Comparison of ENCODE assay signal across 15 mouse cellular contexts in the genomic region with DNA sequence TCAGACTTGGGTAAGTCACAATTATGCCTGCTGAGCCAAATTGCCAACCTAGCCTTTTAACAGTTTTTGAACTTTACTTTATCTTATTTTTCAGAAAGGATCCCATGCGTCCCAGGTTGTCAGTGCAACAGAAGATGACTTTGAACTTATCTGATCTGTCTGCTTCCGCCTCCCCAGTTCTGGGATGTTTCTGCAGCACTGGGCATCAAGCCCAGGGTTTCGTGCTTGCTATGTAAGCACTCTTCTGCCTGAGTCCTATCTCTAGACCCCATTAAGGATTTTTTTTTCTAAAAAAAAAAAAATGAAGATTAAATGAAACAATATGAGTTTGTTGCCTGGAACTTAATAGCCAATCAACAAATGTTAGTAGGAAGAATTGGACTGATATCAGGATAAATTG.
"Had no signal": no experiment of that assay in that cellular context is flagged by ENCODE, and none has a peak within 500 bp of the region (broad histone marks: within the 10 kb centered on the region; RNA-seq: fewer than 3 reads in every experiment).

No protein-coding gene starts in this region.

- H3K36me3 ChIP-seq: kidney, embryonic 15.5 days; limb, embryonic 15.5 days; liver, embryonic 13.5 days; midbrain, embryonic 12.5 days; neural tube, embryonic 13.5 days had no signal

- H3K27me3 ChIP-seq: kidney, embryonic 15.5 days; limb, embryonic 15.5 days; liver, embryonic 13.5 days; midbrain, embryonic 12.5 days; neural tube, embryonic 13.5 days had no signal

- DNase-seq: kidney, adult 18-20 months; kidney, postnatal 25 days; liver, embryonic 13.5 days; lung, adult 18-20 months; lung, postnatal 4 days; right cerebral cortex, postnatal 14 days; thymus, postnatal 36 days had no signal

- H3K9me3 ChIP-seq: kidney, embryonic 15.5 days; limb, embryonic 15.5 days; liver, embryonic 13.5 days; megakaryocyte, embryonic 14.5 days; midbrain, embryonic 12.5 days; neural tube, embryonic 13.5 days had no signal

- H3K4me3 ChIP-seq: kidney, embryonic 15.5 days; left cerebral cortex, adult 2 months; limb, embryonic 15.5 days; liver, embryonic 13.5 days; megakaryocyte, embryonic 14.5 days; midbrain, embryonic 12.5 days; neural tube, embryonic 13.5 days had no signal

- ATAC-seq: lung, postnatal 0 days; midbrain, embryonic 16.5 days had no signal

- H3K27ac ChIP-seq: kidney, embryonic 15.5 days; left cerebral cortex, adult 2 months; limb, embryonic 15.5 days; liver, embryonic 13.5 days; midbrain, embryonic 12.5 days; neural tube, embryonic 13.5 days had no signal

- H3K9ac ChIP-seq: kidney, embryonic 15.5 days; limb, embryonic 15.5 days; liver, embryonic 13.5 days; midbrain, embryonic 12.5 days; neural tube, embryonic 13.5 days had no signal
